Mouse (Mus musculus): ENCODE results near the gene Ccdc34. TPM values are rescaled to one million over a fixed set of nuclear protein-coding genes. Genes with fewer than 3 reads are reported as not detected.

Ccdc34 gene
- total and polyA plus RNA-seq, 3 experiments = 17.2 to 44.6 (median 22.4) TPM

DNA sequence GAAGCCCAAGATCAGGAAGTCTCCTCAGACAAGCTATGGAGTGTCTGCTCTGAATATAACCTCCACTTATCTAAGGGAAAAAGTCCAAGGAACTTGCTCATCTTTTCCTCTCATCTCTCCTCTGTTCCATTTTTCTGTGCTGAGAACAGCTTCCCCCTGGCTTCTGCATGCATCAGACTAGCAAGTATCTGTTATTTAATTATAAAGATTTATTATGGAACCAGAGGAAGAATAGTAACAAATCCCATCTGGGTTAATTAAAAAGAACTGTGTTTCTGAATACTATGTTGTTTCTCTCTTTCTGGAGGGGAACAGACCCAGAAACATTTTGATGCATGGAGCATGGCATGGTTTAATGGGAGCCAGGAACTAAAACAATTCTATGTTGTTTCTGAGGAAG, 51.3 kb downstream of the Ccdc34 start:
- H3K27me3 ChIP-seq (replicated peaks) = no peaks in the 10 kb centered on the region
- H3K36me3 ChIP-seq (replicated peaks in 1 of 2; ENCODE audit: control insufficient read depth in 1 of 2, insufficient read depth in 1 of 2, low read length in 1 of 2) = no peaks in the 10 kb centered on the region
- no peak overlapping the region for H3K4me2 ChIP-seq (ENCODE audit: insufficient read depth, low read depth, poor library complexity, severe bottlenecking)
- no peak overlapping the region for H3K9ac ChIP-seq (ENCODE audit: insufficient read depth, low read depth)
- peaks cover 2% of the 10 kb centered on the region for H3K9me3 ChIP-seq (replicated peaks; ENCODE audit: low read length)
- no peaks in the 10 kb centered on the region for H3K79me2 ChIP-seq (replicated peaks; ENCODE audit: control insufficient read depth, extremely low read depth, insufficient read depth, poor library complexity, severe bottlenecking)
- no peak for TF ChIP-seq MXI1 (IDR thresholded peaks at IDR 0.05; ENCODE audit: low read depth, low read length)
- TF ChIP-seq SIN3A (IDR thresholded peaks at IDR 0.05; ENCODE audit: low read length) = no peak
- no peak for TF ChIP-seq POLR2A (IDR thresholded peaks at IDR 0.05; ENCODE audit: low read depth, low read length)
- TF ChIP-seq TBP (conservative IDR thresholded peaks at IDR 0.05; ENCODE audit: low read depth, low read length) = no peak
- no peak for TF ChIP-seq CHD2 (IDR thresholded peaks at IDR 0.05; ENCODE audit: low read length)
- no peak for TF ChIP-seq IRF4 (IDR thresholded peaks at IDR 0.05; ENCODE audit: low read depth, low read length)
- TF ChIP-seq RCOR1 (conservative IDR thresholded peaks at IDR 0.05; ENCODE audit: low read depth, low read length) = no peak
- no peak for TF ChIP-seq CTCF (conservative IDR thresholded peaks at IDR 0.05 in 1 of 2, IDR thresholded peaks at IDR 0.05 in 1 of 2; ENCODE audit: low read depth in 2 of 2, low read length in 2 of 2)
- no peak for TF ChIP-seq EP300 (IDR thresholded peaks at IDR 0.05; ENCODE audit: low read length)
- no peak for TF ChIP-seq UBTF (IDR thresholded peaks at IDR 0.05; ENCODE audit: low read depth, low read length)
- no peak for TF ChIP-seq E2F4 (IDR thresholded peaks at IDR 0.05; ENCODE audit: insufficient replicate concordance, low read depth, low read length)
- no peak for TF ChIP-seq SMC3 (IDR thresholded peaks at IDR 0.05; ENCODE audit: low read depth, low read length)
- TF ChIP-seq TCF12 (IDR thresholded peaks at IDR 0.05; ENCODE audit: low read depth, low read length) = no peak
- TF ChIP-seq ZMIZ1 (IDR thresholded peaks at IDR 0.05; ENCODE audit: low read depth, low read length) = no peak
- TF ChIP-seq MYC (IDR thresholded peaks at IDR 0.05; ENCODE audit: low read depth, low read length) = no peak
- no peak for TF ChIP-seq MAX (IDR thresholded peaks at IDR 0.05; ENCODE audit: low read length)
- no peak overlapping the region for H3K4me3 ChIP-seq (replicated peaks in 1 of 3; ENCODE audit: low read depth in 2 of 3, low read length in 2 of 3, poor library complexity in 1 of 3)
- in situ Hi-C loops (cut with MboI; ENCODE audit: low pct_ligation_motif_present, low pct_unique_long_range_greater_than_20kb, low sequenced_read_pairs) = loop anchor here (25.0 kb wide), 2 partner anchors 143 to 157 kb away; partner anchors contain the start of gene Lgr4
- H3K27ac ChIP-seq (ENCODE audit: insufficient read depth, low read depth) = no peak overlapping the region
- dilution Hi-C loops (cut with MboI; ENCODE audit: extremely low pct_ligation_motif_present, extremely low pct_unique_long_range_greater_than_20kb, low sequenced_read_pairs) = no loop called here
- DNase-seq (ENCODE audit: extremely low read depth) = no peak
- peaks cover 2 to 8% of the 10 kb centered on the region in 2 experiments; a peak in 3 of 4 replicates for H3K4me1 ChIP-seq (ENCODE audit: control insufficient read depth in 1 of 2, insufficient read depth in 2 of 2)

DNA sequence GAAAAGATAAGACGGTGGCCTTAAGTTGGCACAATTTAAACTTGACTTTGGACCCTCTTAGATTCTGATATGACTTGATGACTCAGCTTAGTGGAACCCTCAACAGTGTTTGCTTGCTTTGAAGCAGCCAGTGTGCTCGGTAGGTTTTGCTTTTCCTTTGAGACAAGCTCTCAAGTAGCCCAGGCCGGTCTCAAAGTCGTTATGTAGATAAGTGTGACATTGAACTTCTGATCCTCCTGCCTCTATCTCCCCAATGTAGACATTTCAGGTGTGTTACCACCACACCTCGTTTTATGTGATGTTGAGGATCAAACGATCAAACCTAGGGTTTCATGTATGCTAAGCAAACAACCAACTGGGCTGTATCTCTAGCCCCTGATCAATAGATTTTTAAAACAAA, 55.4 kb downstream of the Ccdc34 start:
- no peak for DNase-seq (ENCODE audit: extremely low read depth)

More for the DNA sequence above, 55.4 kb downstream of the Ccdc34 start:
- Histone ChIP-seq H3K27me3 (replicated peaks) (no peaks in the 10 kb centered on the region), H3K27ac (ENCODE audit: insufficient read depth, low read depth) (no peak overlapping the region), H3K9me3 (replicated peaks; ENCODE audit: low read length) (no peaks in the 10 kb centered on the region), H3K9ac (ENCODE audit: insufficient read depth, low read depth) (no peak overlapping the region), H3K4me3 (replicated peaks in 1 of 3; ENCODE audit: low read depth in 2 of 3, low read length in 2 of 3, poor library complexity in 1 of 3) (no peak overlapping the region), H3K4me1 (ENCODE audit: control insufficient read depth in 1 of 2, insufficient read depth in 2 of 2) (peaks cover 2 to 8% of the 10 kb centered on the region in 2 experiments; a peak in 3 of 4 replicates), H3K79me2 (replicated peaks; ENCODE audit: control insufficient read depth, extremely low read depth, insufficient read depth, poor library complexity, severe bottlenecking) (no peaks in the 10 kb centered on the region), H3K4me2 (ENCODE audit: insufficient read depth, low read depth, poor library complexity, severe bottlenecking) (peak overlapping the region; percentile 15; the same call in 1 of the 2 replicates), H3K36me3 (replicated peaks in 1 of 2; ENCODE audit: control insufficient read depth in 1 of 2, insufficient read depth in 1 of 2, low read length in 1 of 2) (no peaks in the 10 kb centered on the region)
- dilution Hi-C loops (cut with MboI; ENCODE audit: extremely low pct_ligation_motif_present, extremely low pct_unique_long_range_greater_than_20kb, low sequenced_read_pairs) = no loop called here
- in situ Hi-C loops (cut with MboI; ENCODE audit: low pct_ligation_motif_present, low pct_unique_long_range_greater_than_20kb, low sequenced_read_pairs) = loop anchor here (25.0 kb wide), 2 partner anchors 139 to 161 kb away; partner anchors contain the start of gene Lgr4
- TF ChIP-seq RAD21 (IDR thresholded peaks at IDR 0.05; ENCODE audit: low read depth, low read length) (no peak), ZKSCAN1 (IDR thresholded peaks at IDR 0.05; ENCODE audit: borderline replicate concordance, low read depth, low read length) (no peak), JUN (IDR thresholded peaks at IDR 0.05; ENCODE audit: insufficient read depth, low read depth, low read length) (no peak), NRF1 (IDR thresholded peaks at IDR 0.05; ENCODE audit: low read depth, low read length) (no peak)
